Mouse (Mus musculus) erythroblast, embryonic 14.5 days (primary cell): ENCODE results near the gene Tspo2.

Experiments used
- GATA1 ChIP-seq: IDR thresholded peaks from 2 replicates; pipeline ENCODE4 v1.6.1; 2012; ENCODE audit warnings: low read length, inconsistent platforms, mixed read lengths
- TAL1 ChIP-seq: IDR thresholded peaks from 3 replicates; pipeline ENCODE4 v1.6.1; 2012; ENCODE audit warnings: low read length, inconsistent platforms, mixed read lengths

- TF ChIP-seq GATA1 (no peak), TAL1 (no peak)
These were observed 2.2 kb upstream of the Tspo2 start for GRCm38 (mm10) chr17:48453489-48453888.
